Mouse (Mus musculus): ENCODE data around the gene Hoxd8. TPM values are rescaled to one million over a fixed set of nuclear protein-coding genes. Genes with fewer than 3 reads are reported as not detected.

The Hoxd8 gene
- polyA plus RNA-seq, 1 experiment: 1.4 TPM

GRCm38 (mm10) chr2:74726551-74726950, 22.1 kb downstream of the Hoxd8 start, which contains the start of gene Gm28230:
TSS of gene Gm28230 (plus strand) at chr2:74726728.
- no peak within 1 kb of the TSS; the same call in 1 of the 2 replicates for H3K27ac ChIP-seq (ENCODE audit: control insufficient read depth, insufficient read depth, low read depth, low read length, poor library complexity)
- no peaks in the 10 kb centered on the region for H3K4me1 ChIP-seq (ENCODE audit: control insufficient read depth, insufficient read depth, low read length)
- no peak within 1 kb of the TSS for H3K4me3 ChIP-seq (replicated peaks; ENCODE audit: control insufficient read depth, low read depth, low read length)
- TF ChIP-seq CTCF (IDR thresholded peaks at IDR 0.05; ENCODE audit: control insufficient read depth, insufficient read depth, low read length): no peak
- no peak for TF ChIP-seq POLR2A (IDR thresholded peaks at IDR 0.05; ENCODE audit: borderline replicate concordance, control insufficient read depth, low read depth, low read length)
- WGBS: 63% methylated on average over 5 of the region's 5 CpGs

- Histone ChIP-seq H3K4me1 (ENCODE audit: control insufficient read depth, insufficient read depth, low read length) (no peaks in the 10 kb centered on the region), H3K27ac (ENCODE audit: control insufficient read depth, insufficient read depth, low read depth, low read length, poor library complexity) (no peak overlapping the region; the same call in 1 of the 2 replicates), H3K4me3 (replicated peaks; ENCODE audit: control insufficient read depth, low read depth, low read length) (no peak overlapping the region)
- TF ChIP-seq CTCF (IDR thresholded peaks at IDR 0.05; ENCODE audit: control insufficient read depth, insufficient read depth, low read length) (no peak), POLR2A (IDR thresholded peaks at IDR 0.05; ENCODE audit: borderline replicate concordance, control insufficient read depth, low read depth, low read length) (no peak)
- 7% methylated on average over 43 of the region's 43 CpGs for WGBS
Measured at GRCm38 (mm10) chr2:74726973-74727639, 22.7 kb downstream of the Hoxd8 start.

GRCm38 (mm10) chr2:74727640-74728302, 23.4 kb downstream of the Hoxd8 start:
- TF ChIP-seq CTCF (IDR thresholded peaks at IDR 0.05; ENCODE audit: control insufficient read depth, insufficient read depth, low read length) (no peak), POLR2A (IDR thresholded peaks at IDR 0.05; ENCODE audit: borderline replicate concordance, control insufficient read depth, low read depth, low read length) (no peak)

GRCm38 (mm10) chr2:74728303-74728680, 23.9 kb downstream of the Hoxd8 start:
- H3K4me3 ChIP-seq (replicated peaks; ENCODE audit: control insufficient read depth, low read depth, low read length): no peak overlapping the region
- H3K4me1 ChIP-seq (ENCODE audit: control insufficient read depth, insufficient read depth, low read length): no peaks in the 10 kb centered on the region
- TF ChIP-seq CTCF (IDR thresholded peaks at IDR 0.05; ENCODE audit: control insufficient read depth, insufficient read depth, low read length) (no peak), POLR2A (IDR thresholded peaks at IDR 0.05; ENCODE audit: borderline replicate concordance, control insufficient read depth, low read depth, low read length) (no peak)
- no peak overlapping the region for H3K27ac ChIP-seq (ENCODE audit: control insufficient read depth, insufficient read depth, low read depth, low read length, poor library complexity)
- 75% methylated on average over 13 of the region's 13 CpGs for WGBS

More at GRCm38 (mm10) chr2:74727640-74728302, 23.4 kb downstream of the Hoxd8 start:
- no peak overlapping the region; the same call in 1 of the 2 replicates for H3K27ac ChIP-seq (ENCODE audit: control insufficient read depth, insufficient read depth, low read depth, low read length, poor library complexity)
- no peaks in the 10 kb centered on the region for H3K4me1 ChIP-seq (ENCODE audit: control insufficient read depth, insufficient read depth, low read length)
- H3K4me3 ChIP-seq (replicated peaks; ENCODE audit: control insufficient read depth, low read depth, low read length): no peak overlapping the region
- 29% methylated on average over 25 of the region's 25 CpGs for whole genome bisulfite sequencing

- Histone ChIP-seq H3K4me3 (replicated peaks; ENCODE audit: control insufficient read depth, low read depth, low read length) (no peak overlapping the region), H3K27ac (ENCODE audit: control insufficient read depth, insufficient read depth, low read depth, low read length, poor library complexity) (no peak overlapping the region), H3K4me1 (ENCODE audit: control insufficient read depth, insufficient read depth, low read length) (no peaks in the 10 kb centered on the region)
- 63% methylated on average over 8 of the region's 8 CpGs for WGBS
- TF ChIP-seq CTCF (IDR thresholded peaks at IDR 0.05; ENCODE audit: control insufficient read depth, insufficient read depth, low read length) (no peak), POLR2A (IDR thresholded peaks at IDR 0.05; ENCODE audit: borderline replicate concordance, control insufficient read depth, low read depth, low read length) (no peak)
Measured at GRCm38 (mm10) chr2:74730331-74730730, 25.9 kb downstream of the Hoxd8 start.

GRCm38 (mm10) chr2:74731055-74731454, 26.6 kb downstream of the Hoxd8 start:
- no peak for TF ChIP-seq CTCF (IDR thresholded peaks at IDR 0.05; ENCODE audit: control insufficient read depth, insufficient read depth, low read length)
- no peak for TF ChIP-seq POLR2A (IDR thresholded peaks at IDR 0.05; ENCODE audit: borderline replicate concordance, control insufficient read depth, low read depth, low read length)
- Histone ChIP-seq H3K27ac (ENCODE audit: control insufficient read depth, insufficient read depth, low read depth, low read length, poor library complexity) (no peak overlapping the region), H3K4me1 (ENCODE audit: control insufficient read depth, insufficient read depth, low read length) (no peaks in the 10 kb centered on the region), H3K4me3 (replicated peaks; ENCODE audit: control insufficient read depth, low read depth, low read length) (no peak overlapping the region)

GRCm38 (mm10) chr2:74731799-74732512, 27.5 kb downstream of the Hoxd8 start:
- Histone ChIP-seq H3K27ac (ENCODE audit: control insufficient read depth, insufficient read depth, low read depth, low read length, poor library complexity) (no peak overlapping the region), H3K4me1 (ENCODE audit: control insufficient read depth, insufficient read depth, low read length) (no peaks in the 10 kb centered on the region), H3K4me3 (replicated peaks; ENCODE audit: control insufficient read depth, low read depth, low read length) (no peak overlapping the region)
- TF ChIP-seq CTCF (IDR thresholded peaks at IDR 0.05; ENCODE audit: control insufficient read depth, insufficient read depth, low read length): no peak
- TF ChIP-seq POLR2A (IDR thresholded peaks at IDR 0.05; ENCODE audit: borderline replicate concordance, control insufficient read depth, low read depth, low read length): no peak
- 38% methylated on average over 9 of the region's 9 CpGs for WGBS

All from bone marrow, adult 2 months (tissue).